Mouse (Mus musculus): ENCODE results near the gene Prkcz.

Prkcz gene

GRCm38 (mm10) chr4:155361303-155361791 is at the start of gene Prkcz:
Prkcz (minus strand) TSS chr4:155361361.
- peak; percentile 97 for DNase-seq (ENCODE audit: low read depth, low spot score)

GRCm38 (mm10) chr4:155409058-155409776 is 48.1 kb upstream of the Prkcz start, which contains the start of gene Cfap74:
Cfap74 (plus strand) TSS chr4:155409190.
- peak; percentile 96 for DNase-seq (ENCODE audit: low read depth, low spot score)

GRCm38 (mm10) chr4:155408695-155409057 is 47.5 kb upstream of the Prkcz start:
- DNase-seq (ENCODE audit: low read depth, low spot score): no peak

- peak; percentile 73 for DNase-seq (ENCODE audit: low read depth, low spot score)
Observed at GRCm38 (mm10) chr4:155402489-155402888, 41.3 kb upstream of the Prkcz start.

GRCm38 (mm10) chr4:155401121-155401520 is 40.0 kb upstream of the Prkcz start:
- peak; percentile 91 for DNase-seq (ENCODE audit: low read depth, low spot score)

GRCm38 (mm10) chr4:155398222-155398540 is 37.0 kb upstream of the Prkcz start:
- no peak for DNase-seq (ENCODE audit: low read depth, low spot score)

GRCm38 (mm10) chr4:155397511-155398221 is 36.5 kb upstream of the Prkcz start, which contains the start of gene Gabrd:
Gabrd (minus strand) TSS chr4:155398112.
- peak; percentile 88 for DNase-seq (ENCODE audit: low read depth, low spot score)

GRCm38 (mm10) chr4:155396751-155397150 is 35.6 kb upstream of the Prkcz start:
- DNase-seq (ENCODE audit: low read depth, low spot score): peak; percentile 98

- DNase-seq (ENCODE audit: low read depth, low spot score): peak; percentile 90
Observed at GRCm38 (mm10) chr4:155395471-155395870, 34.3 kb upstream of the Prkcz start.

- peak; percentile 70 for DNase-seq (ENCODE audit: low read depth, low spot score)
Observed at GRCm38 (mm10) chr4:155387166-155387565, 26.0 kb upstream of the Prkcz start.

- peak; percentile 87 for DNase-seq (ENCODE audit: low read depth, low spot score)
Observed at GRCm38 (mm10) chr4:155383326-155383725, 22.2 kb upstream of the Prkcz start.

- DNase-seq (ENCODE audit: low read depth, low spot score): peak; percentile 91
Observed at GRCm38 (mm10) chr4:155382752-155383151, 21.6 kb upstream of the Prkcz start.

- DNase-seq (ENCODE audit: low read depth, low spot score): peak; percentile 60
Observed at GRCm38 (mm10) chr4:155381974-155382373, 20.8 kb upstream of the Prkcz start.

GRCm38 (mm10) chr4:155371797-155372735 is 10.9 kb upstream of the Prkcz start:
- peak; percentile 77 for DNase-seq (ENCODE audit: low read depth, low spot score)

- peak; percentile 32 for DNase-seq (ENCODE audit: low read depth, low spot score)
Observed at GRCm38 (mm10) chr4:155370737-155371715, 9.9 kb upstream of the Prkcz start.

- peak; percentile 84 for DNase-seq (ENCODE audit: low read depth, low spot score)
Observed at GRCm38 (mm10) chr4:155368684-155369083, 7.5 kb upstream of the Prkcz start.

- no peak for DNase-seq (ENCODE audit: low read depth, low spot score)
Observed at GRCm38 (mm10) chr4:155367739-155368138, 6.6 kb upstream of the Prkcz start.

- DNase-seq (ENCODE audit: low read depth, low spot score): no peak
Observed at GRCm38 (mm10) chr4:155366784-155367183, 5.6 kb upstream of the Prkcz start.

- DNase-seq (ENCODE audit: low read depth, low spot score): no peak
Observed at GRCm38 (mm10) chr4:155362443-155362842, 1.3 kb upstream of the Prkcz start.

GRCm38 (mm10) chr4:155360856-155361255 is 305 bp downstream of the Prkcz start:
- no peak for DNase-seq (ENCODE audit: low read depth, low spot score)

Data from brain, adult 2 months (tissue).